Mouse (Mus musculus) lung, postnatal 0 days (tissue): ENCODE data around the gene Efcab8. TPM values are rescaled to one million over a fixed set of nuclear protein-coding genes. Genes with fewer than 3 reads are reported as not detected.

ENCODE experiments used
- ATAC-seq: fragments of 200-750 bp; cut with Nextera tagmentation; 2 replicates; pipeline ENCODE4 v1.8.0; 2017; ENCODE audit warnings: moderate library complexity
- DNase-seq: peaks from one replicate; pipeline ENCODE4 v3.0.0-alpha.2; 2016; ENCODE audit warnings: low spot score
- H3K27ac ChIP-seq: fragments of 300-500 bp; sonication (generic); 2 replicates; pipeline ENCODE4 v1.5.1; 2014; ENCODE audit warnings: antibody characterized with exemption, mild to moderate bottlenecking, low read length, mixed read lengths
- H3K27me3 ChIP-seq: fragments of 300-500 bp; sonication (generic); replicated peaks from 2 replicates; pipeline ENCODE4 v1.6.1; 2014; ENCODE audit warnings: low read length, mixed read lengths; ENCODE audit not compliant: insufficient read depth
- H3K36me3 ChIP-seq: fragments of 300-500 bp; sonication (generic); 2 replicates; pipeline ENCODE4 v1.6.1; 2014; ENCODE audit warnings: low read length, mixed read lengths; ENCODE audit not compliant: insufficient read depth
- H3K4me1 ChIP-seq: fragments of 300-500 bp; sonication (generic); 2 replicates; pipeline ENCODE4 v1.6.1; 2014; ENCODE audit warnings: antibody characterized with exemption, low read depth, low read length, mixed read lengths; ENCODE audit not compliant: insufficient read depth
- H3K4me2 ChIP-seq: fragments of 300-500 bp; sonication (generic); replicated peaks from 2 replicates; pipeline ENCODE4 v1.6.1; 2014; ENCODE audit warnings: low read depth, mild to moderate bottlenecking, low read length, moderate library complexity, mixed read lengths
- H3K4me3 ChIP-seq: fragments of 300-500 bp; sonication (generic); 2 replicates; pipeline ENCODE4 v1.5.1; 2014; ENCODE audit warnings: low read depth, low read length
- H3K9ac ChIP-seq: fragments of 300-500 bp; sonication (generic); replicated peaks from 2 replicates; pipeline ENCODE4 v1.6.1; 2014; ENCODE audit warnings: low read depth, mild to moderate bottlenecking
- H3K9me3 ChIP-seq: fragments of 300-500 bp; sonication (generic); 2 replicates; pipeline ENCODE4 v1.6.1; 2016; ENCODE audit warnings: low read length, mixed read lengths
- CTCF ChIP-seq: IDR thresholded peaks from 2 replicates; pipeline ENCODE4 v1.5.1; 2016; ENCODE audit warnings: antibody characterized with exemption, mild to moderate bottlenecking
- EP300 ChIP-seq: IDR thresholded peaks from 2 replicates; pipeline ENCODE4 v1.6.1; 2016; ENCODE audit warnings: antibody characterized with exemption, mild to moderate bottlenecking, control low read depth
- WGBS: fragments of 180-500 bp; shearing (Covaris S2); extraction: QIAGEN DNeasy Blood & Tissue Kit; methylation state at CpG from one replicate; pipeline ENCODE4 v1.1.7; 2014; 5-methylcytosine and 5-hydroxymethylcytosine counted together
- polyA plus RNA-seq: library from polyadenylated mRNA; unstranded; fragments of >200 nt; fragmentation: Nextera tagmentation; extraction: Ambion mirVana; gene quantifications from 2 replicates; pipeline ENCODE4 v1.2.1, GENCODE M21; 2015

The Efcab8 gene
- polyA plus RNA-seq, 1 experiment from 2014 or later = not detected

GRCm38 (mm10) chr2:153762121-153762520 lies 17.6 kb upstream of the Efcab8 start:
- no peak overlapping the region for H3K27ac ChIP-seq
- DNase-seq = no peak
- no peak overlapping the region for H3K9ac ChIP-seq
- H3K4me2 ChIP-seq = no peak overlapping the region
- TF ChIP-seq EP300 (no peak), CTCF (no peak)
- H3K36me3 ChIP-seq = peaks cover 43% of the 10 kb centered on the region
- 87% methylated on average over 5 of the region's 5 CpGs for WGBS
- no peaks in the 10 kb centered on the region for H3K27me3 ChIP-seq
- H3K4me3 ChIP-seq = no peak overlapping the region
- no peak for ATAC-seq
- H3K9me3 ChIP-seq = no peaks in the 10 kb centered on the region
- no peaks in the 10 kb centered on the region for H3K4me1 ChIP-seq

- DNase-seq = no peak
- peaks cover 7% of the 10 kb centered on the region; the same call in 1 of the 2 replicates for H3K36me3 ChIP-seq
Observed at GRCm38 (mm10) chr2:153767484-153767883, 12.2 kb upstream of the Efcab8 start.

GRCm38 (mm10) chr2:153768881-153769280 lies 10.8 kb upstream of the Efcab8 start:
- H3K9me3 ChIP-seq = no peaks in the 10 kb centered on the region
- no peak overlapping the region for H3K4me3 ChIP-seq
- peaks cover 7% of the 10 kb centered on the region; the same call in 1 of the 2 replicates for H3K36me3 ChIP-seq
- no peaks in the 10 kb centered on the region for H3K27me3 ChIP-seq
- no peak for DNase-seq
- no peak overlapping the region for H3K27ac ChIP-seq
- H3K9ac ChIP-seq = no peak overlapping the region
- ATAC-seq = no peak
- WGBS = 86% methylated on average over 2 of the region's 2 CpGs
- TF ChIP-seq CTCF (no peak), EP300 (no peak)
- no peaks in the 10 kb centered on the region for H3K4me1 ChIP-seq
- no peak overlapping the region for H3K4me2 ChIP-seq

More at GRCm38 (mm10) chr2:153767484-153767883, 12.2 kb upstream of the Efcab8 start:
- Histone ChIP-seq H3K9me3 (no peaks in the 10 kb centered on the region), H3K4me2 (no peak overlapping the region), H3K9ac (no peak overlapping the region), H3K4me3 (no peak overlapping the region), H3K27ac (no peak overlapping the region), H3K27me3 (no peaks in the 10 kb centered on the region), H3K4me1 (no peaks in the 10 kb centered on the region)
- WGBS = 68% methylated on average over 6 of the region's 6 CpGs
- TF ChIP-seq CTCF = no peak
- no peak for TF ChIP-seq EP300
- ATAC-seq = no peak

GRCm38 (mm10) chr2:153772950-153773349 lies 6.8 kb upstream of the Efcab8 start:
- no peak overlapping the region for H3K9ac ChIP-seq
- no peaks in the 10 kb centered on the region; the same call in 1 of the 2 replicates for H3K36me3 ChIP-seq
- no peak overlapping the region for H3K4me2 ChIP-seq
- no peak for TF ChIP-seq EP300
- no peak for TF ChIP-seq CTCF
- WGBS = 64% methylated on average over 4 of the region's 4 CpGs
- DNase-seq = peak; percentile 69
- peak; percentile 60 for ATAC-seq
- H3K9me3 ChIP-seq = no peaks in the 10 kb centered on the region
- no peaks in the 10 kb centered on the region for H3K4me1 ChIP-seq
- H3K27me3 ChIP-seq = no peaks in the 10 kb centered on the region
- H3K4me3 ChIP-seq = no peak overlapping the region
- no peak overlapping the region for H3K27ac ChIP-seq

- WGBS = 94% methylated on average over 4 of the region's 4 CpGs
- no peak overlapping the region for H3K4me3 ChIP-seq
Observed at GRCm38 (mm10) chr2:153775472-153775871, 4.3 kb upstream of the Efcab8 start.

GRCm38 (mm10) chr2:153778638-153779362 lies 931 bp upstream of the Efcab8 start:
- no peak for TF ChIP-seq CTCF
- TF ChIP-seq EP300 = no peak
- Histone ChIP-seq H3K9me3 (no peaks in the 10 kb centered on the region), H3K27me3 (no peaks in the 10 kb centered on the region), H3K4me3 (peak overlapping the region; percentile 26), H3K36me3 (no peaks in the 10 kb centered on the region), H3K9ac (no peak overlapping the region), H3K27ac (no peak overlapping the region), H3K4me2 (peak overlapping the region; percentile 67), H3K4me1 (peaks cover 3% of the 10 kb centered on the region; the same call in 1 of the 2 replicates)
- WGBS = 10% methylated on average over 24 of the region's 24 CpGs
- DNase-seq (peak; percentile 81), ATAC-seq (peak; percentile 96)

More at GRCm38 (mm10) chr2:153775472-153775871, 4.3 kb upstream of the Efcab8 start:
- DNase-seq = no peak
- no peak for ATAC-seq
- no peak overlapping the region for H3K9ac ChIP-seq
- no peaks in the 10 kb centered on the region; the same call in 1 of the 2 replicates for H3K36me3 ChIP-seq
- H3K27ac ChIP-seq = no peak overlapping the region
- H3K4me2 ChIP-seq = no peak overlapping the region
- TF ChIP-seq EP300 (no peak), CTCF (no peak)
- H3K4me1 ChIP-seq = peaks cover 3% of the 10 kb centered on the region; the same call in 1 of the 2 replicates
- no peaks in the 10 kb centered on the region for H3K27me3 ChIP-seq
- no peaks in the 10 kb centered on the region for H3K9me3 ChIP-seq
